Mouse (Mus musculus) cerebellum, adult 11-12 months (tissue): Measurements from ENCODE around the gene Gm3250.

ENCODE experiments used
- DNase-seq: peaks from one replicate; pipeline ENCODE4 v3.0.0; 2022

The Gm3250 gene

GRCm38 (mm10) chr10:77741924-77742688 is 40.2 kb downstream of the Gm3250 start, which contains the start of gene Gm18596:
Gene Gm18596 (minus strand): TSS chr10:77742638.
- DNase-seq, result peak; percentile 18

- DNase-seq, result no peak
These were observed 43.4 kb downstream of the Gm3250 start for GRCm38 (mm10) chr10:77738929-77739328.

- no peak for DNase-seq
These were observed 46.4 kb downstream of the Gm3250 start for GRCm38 (mm10) chr10:77735928-77736327.
